Mouse (Mus musculus) stomach, embryonic 15.5 days (tissue): ENCODE data around the gene 4933407L21Rik. TPM values are rescaled to one million over a fixed set of nuclear protein-coding genes. Genes with fewer than 3 reads are reported as not detected.

ENCODE experiments used
- ATAC-seq: fragments of 200-750 bp; cut with Nextera tagmentation; 2 replicates; pipeline ENCODE4 v1.8.0; 2017; ENCODE audit warnings: low read depth, moderate number of reproducible peaks, moderate TSS enrichment; ENCODE audit not compliant: insufficient read depth, low FRiP score
- H3K27ac ChIP-seq: fragments of 300-500 bp; sonication (generic); 2 replicates; pipeline ENCODE4 v1.5.1; 2015; ENCODE audit warnings: mild to moderate bottlenecking, inconsistent platforms
- H3K27me3 ChIP-seq: fragments of 300-500 bp; sonication (generic); replicated peaks from 2 replicates; pipeline ENCODE4 v1.6.1; 2015; ENCODE audit warnings: inconsistent platforms
- H3K36me3 ChIP-seq: fragments of 300-500 bp; sonication (generic); 2 replicates; pipeline ENCODE4 v1.6.1; 2015; ENCODE audit warnings: inconsistent platforms
- H3K4me1 ChIP-seq: fragments of 300-500 bp; sonication (generic); 2 replicates; pipeline ENCODE4 v1.6.1; 2015; ENCODE audit warnings: inconsistent platforms
- H3K4me2 ChIP-seq: fragments of 300-500 bp; sonication (generic); 2 replicates; pipeline ENCODE4 v1.6.1; 2015; ENCODE audit warnings: mild to moderate bottlenecking, inconsistent platforms
- H3K4me3 ChIP-seq: fragments of 300-500 bp; sonication (generic); replicated peaks from 2 replicates; pipeline ENCODE4 v1.5.1; 2015; ENCODE audit warnings: inconsistent platforms
- H3K9ac ChIP-seq: fragments of 300-500 bp; sonication (generic); 2 replicates; pipeline ENCODE4 v1.6.1; 2015; ENCODE audit warnings: inconsistent platforms
- H3K9me3 ChIP-seq: fragments of 300-500 bp; sonication (generic); 2 replicates; pipeline ENCODE4 v1.6.1; 2016; ENCODE audit warnings: inconsistent platforms
- WGBS: fragments of 180-500 bp; shearing (Covaris S2); methylation state at CpG from one replicate; pipeline ENCODE4 v1.1.7; 2015; 5-methylcytosine and 5-hydroxymethylcytosine counted together
- polyA plus RNA-seq: library from polyadenylated mRNA; unstranded; fragments of >200 nt; fragmentation: Nextera tagmentation; extraction: Ambion mirVana; gene quantifications from 2 replicates; pipeline ENCODE4 v1.2.1, GENCODE M21; 2015

4933407L21Rik gene
- 0.39 and 0.58 TPM in 2 replicates for polyA plus RNA-seq

- ATAC-seq: no peak
- Histone ChIP-seq H3K4me3 (no peak within 1 kb of the TSS), H3K27me3 (no peaks in the 10 kb centered on the region), H3K4me1 (peaks cover 5% of the 10 kb centered on the region; the same call in 1 of the 2 replicates), H3K9me3 (no peaks in the 10 kb centered on the region), H3K27ac (no peak within 1 kb of the TSS), H3K36me3 (no peaks in the 10 kb centered on the region), H3K9ac (no peak within 1 kb of the TSS), H3K4me2 (no peak within 1 kb of the TSS)
- WGBS: 47% methylated on average over 4 of the region's 4 CpGs
These were observed at the start of gene 4933407L21Rik for GRCm38 (mm10) chr1:85928057-85928687. Gene 4933407L21Rik (plus strand): TSS chr1:85928483.

- no peak overlapping the region for H3K4me3 ChIP-seq
- 91% methylated on average over 12 of the region's 12 CpGs for WGBS
- no peak overlapping the region for H3K27ac ChIP-seq
These were observed 46.3 kb upstream of the 4933407L21Rik start for GRCm38 (mm10) chr1:85882003-85882402.

DNA sequence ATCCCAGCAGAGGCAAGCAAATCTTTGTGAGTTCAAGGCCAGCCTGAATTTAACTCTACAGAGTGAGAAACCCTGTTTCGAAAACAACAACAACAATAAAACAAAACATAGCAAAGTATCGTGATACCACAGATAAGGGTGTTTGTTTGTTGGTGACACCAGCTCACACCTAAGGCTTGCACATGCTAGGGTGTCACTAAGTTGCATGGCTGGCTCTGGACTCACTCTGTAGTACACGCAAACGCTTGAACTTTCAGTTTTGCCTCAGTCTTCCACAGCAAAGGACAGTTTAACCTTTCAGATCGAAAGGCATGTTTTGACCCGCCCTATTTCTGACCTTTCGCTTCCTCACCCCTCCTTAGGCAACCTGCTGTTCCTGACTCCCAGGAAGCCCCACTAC lies 41.1 kb upstream of the 4933407L21Rik start:
- no peak for ATAC-seq
- H3K27me3 ChIP-seq: no peaks in the 10 kb centered on the region
- H3K4me1 ChIP-seq: no peaks in the 10 kb centered on the region
- H3K4me3 ChIP-seq: no peak overlapping the region
- no peak overlapping the region for H3K27ac ChIP-seq
- H3K36me3 ChIP-seq: no peaks in the 10 kb centered on the region
- no peaks in the 10 kb centered on the region for H3K9me3 ChIP-seq
- WGBS: 86% methylated on average over 7 of the region's 7 CpGs
- no peak overlapping the region for H3K9ac ChIP-seq
- no peak overlapping the region for H3K4me2 ChIP-seq

More at GRCm38 (mm10) chr1:85882003-85882402, 46.3 kb upstream of the 4933407L21Rik start:
- Histone ChIP-seq H3K9ac (no peak overlapping the region), H3K9me3 (no peaks in the 10 kb centered on the region), H3K4me2 (no peak overlapping the region), H3K36me3 (no peaks in the 10 kb centered on the region), H3K4me1 (no peaks in the 10 kb centered on the region), H3K27me3 (no peaks in the 10 kb centered on the region)
- no peak for ATAC-seq

- Histone ChIP-seq H3K4me2 (peak within 1 kb of the TSS; percentile 83), H3K4me3 (peak within 1 kb of the TSS; percentile 61), H3K4me1 (peaks cover 40% of the 10 kb centered on the region), H3K36me3 (no peaks in the 10 kb centered on the region), H3K27ac (peak within 1 kb of the TSS; percentile 78), H3K9ac (peak within 1 kb of the TSS; percentile 46), H3K9me3 (no peaks in the 10 kb centered on the region), H3K27me3 (no peaks in the 10 kb centered on the region)
- WGBS: 1% methylated on average over 35 of the region's 35 CpGs
- peak; percentile 72 for ATAC-seq
These were observed 34.0 kb upstream of the 4933407L21Rik start, which contains the start of gene Itm2c for GRCm38 (mm10) chr1:85894231-85894747. Gene Itm2c (plus strand): TSS chr1:85894281.

- ATAC-seq: no peak
- 0% methylated on average over 30 of the region's 30 CpGs for WGBS
- peak overlapping the region; percentile 61 for H3K4me3 ChIP-seq
These were observed 33.4 kb upstream of the 4933407L21Rik start for GRCm38 (mm10) chr1:85894748-85895360.

GRCm38 (mm10) chr1:85895391-85895837 lies 32.9 kb upstream of the 4933407L21Rik start:
- 5% methylated on average over 15 of the region's 15 CpGs for WGBS
- Histone ChIP-seq H3K9ac (peak overlapping the region; percentile 46), H3K4me2 (peak overlapping the region; percentile 83), H3K27ac (peak overlapping the region; percentile 78), H3K9me3 (no peaks in the 10 kb centered on the region), H3K4me3 (peak overlapping the region; percentile 61), H3K36me3 (no peaks in the 10 kb centered on the region), H3K27me3 (no peaks in the 10 kb centered on the region), H3K4me1 (peaks cover 45% of the 10 kb centered on the region)
- ATAC-seq: peak; percentile 61

More at GRCm38 (mm10) chr1:85894748-85895360, 33.4 kb upstream of the 4933407L21Rik start:
- peak overlapping the region; percentile 46 for H3K9ac ChIP-seq
- no peaks in the 10 kb centered on the region for H3K27me3 ChIP-seq
- H3K4me1 ChIP-seq: peaks cover 44% of the 10 kb centered on the region
- peak overlapping the region; percentile 78 for H3K27ac ChIP-seq
- H3K9me3 ChIP-seq: no peaks in the 10 kb centered on the region
- H3K36me3 ChIP-seq: no peaks in the 10 kb centered on the region
- peak overlapping the region; percentile 83 for H3K4me2 ChIP-seq

GRCm38 (mm10) chr1:85896110-85896509 lies 32.2 kb upstream of the 4933407L21Rik start:
- no peaks in the 10 kb centered on the region for H3K27me3 ChIP-seq
- no peak for ATAC-seq
- H3K9me3 ChIP-seq: no peaks in the 10 kb centered on the region
- H3K36me3 ChIP-seq: no peaks in the 10 kb centered on the region
- WGBS: 76% methylated on average over 5 of the region's 5 CpGs
- peak overlapping the region; percentile 78; the same call in 1 of the 2 replicates for H3K27ac ChIP-seq
- peaks cover 52% of the 10 kb centered on the region for H3K4me1 ChIP-seq
- H3K9ac ChIP-seq: no peak overlapping the region
- H3K4me3 ChIP-seq: peak overlapping the region; percentile 61
- H3K4me2 ChIP-seq: peak overlapping the region; percentile 83

DNA sequence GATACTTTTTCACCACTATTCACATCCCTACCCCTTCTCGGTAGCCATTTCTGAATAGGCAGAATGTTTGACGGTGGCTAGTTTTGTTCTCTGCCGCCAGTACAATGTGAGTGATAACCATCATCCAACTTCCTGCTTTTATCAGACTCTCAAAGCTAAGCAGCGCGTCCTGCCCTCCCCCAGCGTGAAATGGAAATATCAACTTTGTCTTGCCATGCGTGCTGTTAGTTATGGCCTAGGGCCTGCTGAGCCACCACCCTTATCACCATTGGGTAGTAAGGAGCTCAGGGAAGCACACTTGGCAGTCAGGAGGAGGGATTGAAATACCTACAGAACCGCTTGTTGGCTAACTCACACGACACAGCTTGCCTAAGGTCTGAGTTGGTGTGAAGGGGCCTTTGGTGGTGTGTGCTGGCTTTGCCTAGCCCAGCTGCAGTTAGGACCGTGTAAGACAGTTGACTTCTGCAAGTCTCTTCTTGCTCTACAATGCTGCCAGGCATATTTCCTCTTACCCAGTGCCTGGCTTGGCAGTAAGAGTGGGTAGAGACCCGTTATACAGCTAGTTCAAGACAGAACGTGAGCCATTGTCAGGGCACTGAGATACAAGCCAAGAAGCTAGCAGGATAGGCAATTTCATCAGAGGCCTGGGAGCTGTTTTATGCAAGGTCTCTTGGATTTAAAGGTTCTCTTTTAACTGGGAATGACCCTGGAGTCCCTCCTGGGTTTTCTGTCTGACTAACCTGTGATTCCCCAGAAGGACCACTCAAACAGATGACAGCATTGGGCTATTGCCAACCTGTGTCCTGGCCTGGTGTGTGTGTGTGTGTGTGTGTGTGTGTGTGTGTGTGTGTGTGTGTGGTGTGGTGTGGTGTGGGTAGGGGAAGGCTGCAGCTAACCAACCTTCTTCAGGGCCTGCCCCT lies 31.2 kb upstream of the 4933407L21Rik start:
- Histone ChIP-seq H3K27me3 (no peaks in the 10 kb centered on the region), H3K27ac (peak overlapping the region; percentile 79), H3K9ac (0 out of 2 replicates have a peak overlapping the region, but pooled peaks have one; percentile 4), H3K4me3 (no peak overlapping the region), H3K4me2 (peak overlapping the region; percentile 21), H3K36me3 (no peaks in the 10 kb centered on the region), H3K9me3 (no peaks in the 10 kb centered on the region), H3K4me1 (peaks cover 61% of the 10 kb centered on the region)
- ATAC-seq: no peak
- WGBS: 50% methylated on average over 12 of the region's 12 CpGs

GRCm38 (mm10) chr1:85897901-85898760 lies 30.2 kb upstream of the 4933407L21Rik start:
- peak overlapping the region; percentile 23; the same call in 1 of the 2 replicates for H3K4me2 ChIP-seq

GRCm38 (mm10) chr1:85898761-85899387 lies 29.4 kb upstream of the 4933407L21Rik start:
- 50% methylated on average over 12 of the region's 12 CpGs for WGBS
- Histone ChIP-seq H3K27ac (peak overlapping the region; percentile 79), H3K27me3 (no peaks in the 10 kb centered on the region), H3K4me3 (no peak overlapping the region), H3K4me1 (peaks cover 65% of the 10 kb centered on the region), H3K9ac (no peak overlapping the region), H3K4me2 (peak overlapping the region; percentile 23; the same call in 1 of the 2 replicates), H3K9me3 (no peaks in the 10 kb centered on the region), H3K36me3 (0 out of 2 replicates have a peak, but pooled peaks cover 5% of the 10 kb centered on the region)
- no peak for ATAC-seq

More at GRCm38 (mm10) chr1:85897901-85898760, 30.2 kb upstream of the 4933407L21Rik start:
- Histone ChIP-seq H3K9me3 (no peaks in the 10 kb centered on the region), H3K4me1 (peaks cover 65% of the 10 kb centered on the region), H3K9ac (no peak overlapping the region), H3K4me3 (no peak overlapping the region), H3K27ac (peak overlapping the region; percentile 79), H3K27me3 (no peaks in the 10 kb centered on the region), H3K36me3 (no peaks in the 10 kb centered on the region)
- ATAC-seq: no peak
- WGBS: 20% methylated on average over 8 of the region's 8 CpGs
